Mouse (Mus musculus): ENCODE measurements at regions not wholly inside any gene's neighbourhood (a gene's known extent, or its start where the extent isn't known, plus 50 kb on each side); places are given as distances from the start of the nearest gene placed in this dataset.

DNA sequence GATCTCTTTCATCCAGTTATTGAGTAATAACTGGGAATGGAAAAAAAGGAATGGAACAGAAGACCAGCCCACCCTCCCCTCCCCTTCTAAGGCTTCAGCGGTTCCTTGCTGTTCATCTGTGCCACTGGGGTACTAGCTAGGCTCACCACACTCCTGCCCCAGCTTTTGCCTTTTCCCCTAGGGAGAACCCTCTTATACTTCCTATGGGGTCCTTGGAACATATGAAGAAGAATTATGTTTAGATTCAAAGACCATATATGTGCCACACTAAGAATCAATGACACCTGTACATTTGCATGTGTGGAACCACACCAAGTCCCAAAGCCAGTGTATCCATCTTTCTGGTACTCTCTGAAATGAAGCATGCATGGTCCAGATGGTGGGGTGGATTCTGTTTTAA is 324.3 kb downstream of the Tns1 start:
- DNase-seq, result no peak
- intact Hi-C loops (cut with DNase I), result no loop called here

GRCm38 (mm10) chr1:73799246-73799645 is 325.0 kb downstream of the Tns1 start:
- intact Hi-C loops (cut with DNase I), result no loop called here
- peak; percentile 16 to 18 for DNase-seq

DNA sequence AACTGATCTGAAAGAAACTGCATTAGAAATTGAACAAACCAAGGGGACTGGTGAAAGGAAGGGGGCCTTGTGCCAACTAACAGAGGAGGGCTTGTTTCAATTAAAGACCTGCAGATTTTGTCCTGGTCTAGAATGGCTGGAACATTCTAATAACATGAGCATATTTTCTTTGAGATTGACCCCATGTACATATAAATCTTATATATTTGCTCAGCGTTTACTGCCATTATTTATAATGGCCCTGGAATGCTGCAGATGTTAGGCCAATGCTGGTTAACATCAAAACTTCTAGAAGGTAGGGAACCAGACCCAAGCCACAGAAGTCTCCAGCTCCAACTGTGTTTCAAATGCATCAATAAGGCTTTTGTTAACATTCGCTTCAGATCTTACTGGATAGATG is 326.4 kb downstream of the Tns1 start:
- intact Hi-C loops (cut with DNase I), result no loop called here
- no peak for DNase-seq

DNA sequence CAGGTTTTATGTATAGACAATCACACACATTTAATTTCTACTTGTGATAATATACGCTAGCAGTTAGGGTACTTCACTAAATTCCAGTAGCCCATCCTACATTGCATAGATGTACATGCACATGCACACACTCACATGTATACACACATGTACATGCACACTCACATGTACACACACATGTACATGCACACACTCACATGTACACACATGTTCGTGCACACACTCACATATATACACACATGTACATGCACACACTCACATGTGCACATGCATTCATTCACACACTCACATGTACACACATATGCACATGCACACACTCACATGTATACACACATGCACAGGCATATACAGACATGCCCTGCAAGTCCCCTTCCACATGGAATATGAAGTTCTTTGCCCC is 326.8 kb downstream of the Tns1 start:
- no peak for DNase-seq
- intact Hi-C loops (cut with DNase I), result no loop called here

DNA sequence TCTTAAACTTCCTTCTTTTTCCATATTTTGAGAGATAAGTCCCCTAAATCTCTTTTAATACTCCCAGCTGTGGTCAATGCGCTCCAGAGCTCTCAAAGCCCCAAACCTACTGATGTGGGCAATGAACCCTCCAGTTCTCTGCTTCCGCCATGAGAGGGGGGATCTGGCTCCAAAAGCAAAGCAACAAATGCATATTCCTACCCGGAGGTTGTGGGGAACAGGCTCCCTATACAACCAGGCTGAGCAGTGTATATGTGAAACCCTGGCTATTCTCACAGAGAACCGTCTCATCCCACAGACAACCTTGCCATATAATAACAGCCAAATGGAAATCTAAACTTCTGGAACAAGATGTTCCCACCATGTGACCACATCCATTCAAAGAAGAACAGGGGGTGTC is 330.4 kb downstream of the Tns1 start:
- intact Hi-C loops (cut with DNase I), result no loop called here
- DNase-seq, result no peak

GRCm38 (mm10) chr1:73793256-73793655 is 331.0 kb downstream of the Tns1 start:
- no peak for DNase-seq
- intact Hi-C loops (cut with DNase I), result no loop called here

DNA sequence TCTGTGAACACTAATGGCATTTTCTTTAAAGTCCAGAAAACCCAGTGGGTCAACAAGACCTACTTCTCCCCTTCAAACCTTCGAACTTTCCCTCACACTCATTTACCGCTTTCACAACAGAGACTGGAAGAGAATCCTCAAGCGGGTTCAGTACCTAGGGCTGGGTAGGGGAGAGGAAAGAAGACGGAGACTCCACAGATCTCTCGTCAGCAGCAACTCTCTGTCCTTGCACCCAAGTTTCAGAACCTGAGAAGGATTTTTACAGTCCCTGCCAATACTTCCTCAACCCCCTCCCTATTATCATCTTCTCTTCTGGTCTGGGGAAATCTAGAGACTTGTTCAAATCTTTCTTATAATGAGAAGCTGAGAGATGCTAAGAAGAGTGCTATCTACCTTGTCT is 331.9 kb downstream of the Tns1 start:
- intact Hi-C loops (cut with DNase I), result no loop called here
- DNase-seq, result no peak

DNA sequence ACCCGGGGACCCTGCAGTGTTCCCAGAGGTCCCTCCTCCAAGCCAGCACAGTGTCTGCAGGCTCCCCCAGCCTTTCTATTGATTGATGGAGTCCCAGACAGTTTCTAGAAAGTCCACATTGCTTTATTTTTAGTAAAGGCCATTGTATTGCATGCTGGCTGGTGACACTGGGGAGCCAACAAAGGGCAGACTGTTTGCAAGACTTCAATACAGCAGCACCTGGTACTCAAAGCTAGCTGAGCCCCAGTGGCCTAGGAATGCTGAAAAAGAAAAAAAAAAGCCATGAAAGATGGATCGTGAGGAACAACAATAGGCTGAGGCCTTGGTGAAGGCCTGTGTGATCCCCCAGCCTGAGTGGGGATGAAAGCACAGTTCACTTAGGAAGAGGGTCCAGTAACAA is 336.6 kb downstream of the Tns1 start:
- intact Hi-C loops (cut with DNase I), result no loop called here
- no peak for DNase-seq

- no peak for DNase-seq
- intact Hi-C loops (cut with DNase I), result no loop called here
Measured at GRCm38 (mm10) chr1:73787224-73787623, 337.0 kb downstream of the Tns1 start.

GRCm38 (mm10) chr1:73783303-73783702 is 340.9 kb downstream of the Tns1 start:
- intact Hi-C loops (cut with DNase I), result no loop called here
- DNase-seq, result no peak

GRCm38 (mm10) chr1:73782871-73783270 is 341.4 kb downstream of the Tns1 start:
- intact Hi-C loops (cut with DNase I), result no loop called here
- no peak for DNase-seq

DNA sequence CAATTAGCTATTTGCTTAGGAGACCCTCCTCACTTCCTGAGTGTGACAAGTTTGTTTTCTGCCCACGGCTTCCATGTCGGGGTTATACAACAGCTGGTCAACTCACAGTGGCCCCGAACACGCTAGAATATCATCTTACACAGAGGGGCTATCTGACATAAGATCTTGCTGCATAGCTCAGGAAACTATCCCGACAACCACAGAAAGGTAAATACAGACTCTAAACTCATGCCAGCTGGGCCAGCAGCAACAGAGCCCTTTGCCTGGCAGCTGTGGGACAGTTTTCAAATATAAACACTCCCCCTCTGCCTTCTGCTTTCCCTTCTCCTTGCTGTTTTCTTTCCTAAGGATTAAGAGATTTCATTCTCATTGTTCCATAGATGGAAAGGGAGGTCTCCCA is 352.5 kb downstream of the Tns1 start:
- DNase-seq, result no peak
- intact Hi-C loops (cut with DNase I), result no loop called here

GRCm38 (mm10) chr1:73770631-73771030 is 353.6 kb downstream of the Tns1 start:
- intact Hi-C loops (cut with DNase I), result no loop called here
- no peak for DNase-seq

- no peak for DNase-seq
Measured at GRCm38 (mm10) chr1:73764611-73765333, 359.5 kb downstream of the Tns1 start.

DNA sequence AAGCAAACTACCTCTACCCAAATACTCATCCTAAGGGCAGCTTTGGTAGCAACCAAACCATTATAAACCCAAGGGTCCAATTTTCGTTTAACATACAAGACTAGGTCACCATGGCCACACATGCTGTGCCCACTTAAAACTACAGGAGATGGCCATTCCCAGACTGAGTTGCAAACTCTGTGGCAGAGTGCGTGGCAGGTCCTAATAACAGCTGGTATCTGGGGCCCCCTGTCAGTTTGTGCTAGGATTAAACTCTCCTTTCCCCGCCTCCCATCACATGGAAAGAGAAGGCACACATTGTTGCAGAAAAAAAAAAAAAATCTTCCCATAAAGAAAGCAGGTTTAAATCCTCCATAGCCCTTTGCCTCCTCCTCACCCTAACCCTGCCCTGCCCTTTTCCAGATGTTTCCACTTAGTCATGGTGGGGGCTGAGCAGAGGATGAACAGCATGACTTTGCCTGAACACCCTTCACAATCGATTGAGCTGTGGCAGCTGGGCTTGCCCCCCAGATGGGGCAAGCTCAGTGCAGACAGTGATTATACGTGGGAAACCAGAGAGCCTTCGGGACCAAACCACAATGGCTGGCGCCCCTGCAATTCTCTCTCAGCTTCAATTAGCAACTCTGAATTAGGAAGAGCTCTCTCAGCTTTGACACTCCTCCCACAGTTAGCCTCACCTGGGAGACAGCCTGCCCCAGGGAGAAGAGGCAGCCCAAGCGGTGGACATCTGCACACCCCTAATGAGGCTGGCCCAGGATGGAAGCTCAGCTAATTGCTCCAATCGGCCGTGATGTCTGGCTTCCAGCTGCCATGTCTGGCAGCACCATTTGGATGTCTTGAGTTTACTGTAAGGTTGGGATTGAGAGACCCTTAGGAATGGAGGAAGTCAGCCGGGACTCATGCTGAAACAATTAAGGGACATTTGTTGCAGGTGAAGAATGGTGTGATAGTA is 365.9 kb downstream of the Tns1 start:
- intact Hi-C loops (cut with DNase I), result no loop called here
- DNase-seq, result no peak

More at GRCm38 (mm10) chr1:73764611-73765333, 359.5 kb downstream of the Tns1 start:
- intact Hi-C loops (cut with DNase I), result no loop called here

- DNase-seq, result no peak
- intact Hi-C loops (cut with DNase I), result no loop called here
Measured at GRCm38 (mm10) chr1:73755791-73756190, 368.5 kb downstream of the Tns1 start.

GRCm38 (mm10) chr1:73754928-73755327 is 369.3 kb downstream of the Tns1 start:
- no peak for DNase-seq
- intact Hi-C loops (cut with DNase I), result no loop called here

DNA sequence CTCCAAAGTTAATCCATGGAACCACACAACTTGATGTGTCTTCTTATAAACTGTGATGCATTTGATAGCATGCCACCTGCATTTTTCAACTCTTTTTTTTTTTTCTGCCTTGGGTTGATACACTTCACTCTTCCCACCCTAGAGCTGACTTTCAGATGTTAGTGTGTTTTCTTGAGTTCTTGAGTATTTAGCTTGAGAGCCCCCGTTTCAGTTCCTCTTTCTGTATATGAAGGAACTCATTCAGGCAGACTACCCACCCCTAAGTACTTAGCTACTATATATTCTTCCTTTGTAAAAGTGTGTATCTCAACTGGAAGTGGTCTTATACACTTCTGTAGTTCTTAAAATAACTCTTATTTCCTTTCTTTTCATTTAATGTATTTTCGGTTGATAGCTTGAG is 371.1 kb downstream of the Tns1 start:
- intact Hi-C loops (cut with DNase I), result no loop called here

DNA sequence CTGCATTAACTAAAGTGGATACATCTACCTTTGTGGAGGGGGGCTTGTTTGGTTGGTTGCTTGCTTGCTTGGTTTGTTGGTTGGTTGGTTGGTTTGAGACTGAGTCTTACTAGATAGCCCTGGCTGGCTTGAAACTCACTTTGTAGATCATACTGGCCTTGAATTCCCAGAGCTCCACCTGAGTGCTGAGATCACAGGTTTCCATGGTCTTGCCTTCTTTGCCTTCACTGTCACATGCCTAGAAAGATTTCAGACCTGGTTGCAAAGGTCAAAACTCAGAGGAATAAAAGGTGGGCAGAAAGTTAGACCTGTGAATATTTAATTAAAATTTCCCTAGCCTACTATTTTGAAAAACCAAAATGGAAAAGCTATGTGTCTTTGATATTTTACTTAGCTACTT is 375.5 kb downstream of the Tns1 start:
- DNase-seq, result no peak
- intact Hi-C loops (cut with DNase I), result no loop called here

More for the DNA sequence above, 371.1 kb downstream of the Tns1 start:
- no peak for DNase-seq

GRCm38 (mm10) chr1:73744555-73745234 is 379.6 kb downstream of the Tns1 start:
- intact Hi-C loops (cut with DNase I), result no loop called here
- DNase-seq, result no peak
